Comparison of ENCODE assay signal across 30 mouse cellular contexts in genomic region chr1:136226626-136227025, GRCm38 (mm10). TPM values are rescaled to one million over a fixed set of nuclear protein-coding genes. Genes with fewer than 3 reads are reported as not detected.
"Had no signal": no experiment of that assay in that cellular context is flagged by ENCODE, and none has a peak within 500 bp of the region (broad histone marks: within the 10 kb centered on the region; RNA-seq: fewer than 3 reads in every experiment).

No protein-coding gene starts in this region.

- H3K9ac ChIP-seq: forebrain, postnatal 0 days; heart, embryonic 13.5 days; heart, embryonic 15.5 days; hindbrain, embryonic 12.5 days; hindbrain, embryonic 15.5 days; limb, embryonic 12.5 days; liver, embryonic 13.5 days; liver, embryonic 15.5 days had no signal

- H3K9me3 ChIP-seq: heart, embryonic 13.5 days; heart, embryonic 15.5 days; hindbrain, embryonic 12.5 days; hindbrain, embryonic 15.5 days; limb, embryonic 10.5 days; limb, embryonic 12.5 days; liver, embryonic 13.5 days; liver, embryonic 15.5 days had no signal

- DNase-seq: forebrain, postnatal 0 days; gastrocnemius, postnatal 14 days; gastrocnemius, postnatal 36 days; heart, adult 18-20 months; heart, postnatal 14 days; heart, postnatal 36 days; kidney, adult 18-20 months; kidney, adult 8-10 months; kidney, postnatal 10 days; kidney, postnatal 25 days; kidney, postnatal 4 days; liver; liver, embryonic 13.5 days had no signal

- ATAC-seq: forebrain, postnatal 0 days; hindbrain, postnatal 0 days had no signal

- H3K4me3 ChIP-seq: heart, embryonic 13.5 days; heart, embryonic 15.5 days; hindbrain, embryonic 12.5 days; hindbrain, embryonic 15.5 days; layer of hippocampus, adult 2 months; left cerebral cortex, adult 2 months; limb, embryonic 10.5 days; limb, embryonic 12.5 days; liver, embryonic 13.5 days; liver, embryonic 15.5 days had no signal

- H3K27me3 ChIP-seq: hindbrain, embryonic 12.5 days; hindbrain, embryonic 15.5 days; limb, embryonic 12.5 days had no signal

- H3K4me2 ChIP-seq: heart, embryonic 11.5 days; heart, embryonic 13.5 days; heart, embryonic 15.5 days; hindbrain, embryonic 12.5 days; hindbrain, embryonic 15.5 days; limb, embryonic 12.5 days; liver, embryonic 11.5 days; liver, embryonic 13.5 days; liver, embryonic 15.5 days had no signal

- H3K36me3 ChIP-seq: heart, embryonic 13.5 days; heart, embryonic 15.5 days; hindbrain, embryonic 15.5 days; liver, embryonic 13.5 days; liver, embryonic 15.5 days had no signal

- H3K27ac ChIP-seq: heart, embryonic 13.5 days; heart, embryonic 15.5 days; hindbrain, embryonic 12.5 days; hindbrain, embryonic 15.5 days; hindbrain, postnatal 0 days; layer of hippocampus, adult 2 months; left cerebral cortex, adult 2 months; limb, embryonic 10.5 days; limb, embryonic 12.5 days; liver, embryonic 13.5 days; liver, embryonic 15.5 days had no signal

RNA-seq across cellular contexts. Expression of gene Inava, which starts 7.4 kb away (rescaled TPM):
- polyA plus RNA-seq: heart, postnatal 0 days had no signal

RNA-seq across cellular contexts. Expression of gene Mroh3, which starts 14.0 kb away (rescaled TPM):
- polyA plus RNA-seq: forebrain, postnatal 0 days; heart, embryonic 11.5 days; heart, embryonic 13.5 days; heart, embryonic 15.5 days; heart, postnatal 0 days; hindbrain, embryonic 15.5 days; liver, embryonic 11.5 days; liver, embryonic 13.5 days; liver, embryonic 15.5 days had no signal

RNA-seq across cellular contexts. Expression of gene Gpr25, which starts 34.0 kb away (rescaled TPM):
- polyA plus RNA-seq: gonadal fat pad, adult 2 months; heart, embryonic 11.5 days; heart, embryonic 13.5 days; heart, postnatal 0 days; hindbrain, embryonic 12.5 days; intestine, embryonic 14.5 days; kidney, embryonic 14.5 days; kidney, embryonic 16.5 days; limb, embryonic 10.5 days; limb, embryonic 12.5 days; liver, embryonic 11.5 days; liver, embryonic 13.5 days; liver, embryonic 15.5 days had no signal
